Mouse (Mus musculus): Measurements from ENCODE around the gene Fam184a.

The Fam184a gene

DNA sequence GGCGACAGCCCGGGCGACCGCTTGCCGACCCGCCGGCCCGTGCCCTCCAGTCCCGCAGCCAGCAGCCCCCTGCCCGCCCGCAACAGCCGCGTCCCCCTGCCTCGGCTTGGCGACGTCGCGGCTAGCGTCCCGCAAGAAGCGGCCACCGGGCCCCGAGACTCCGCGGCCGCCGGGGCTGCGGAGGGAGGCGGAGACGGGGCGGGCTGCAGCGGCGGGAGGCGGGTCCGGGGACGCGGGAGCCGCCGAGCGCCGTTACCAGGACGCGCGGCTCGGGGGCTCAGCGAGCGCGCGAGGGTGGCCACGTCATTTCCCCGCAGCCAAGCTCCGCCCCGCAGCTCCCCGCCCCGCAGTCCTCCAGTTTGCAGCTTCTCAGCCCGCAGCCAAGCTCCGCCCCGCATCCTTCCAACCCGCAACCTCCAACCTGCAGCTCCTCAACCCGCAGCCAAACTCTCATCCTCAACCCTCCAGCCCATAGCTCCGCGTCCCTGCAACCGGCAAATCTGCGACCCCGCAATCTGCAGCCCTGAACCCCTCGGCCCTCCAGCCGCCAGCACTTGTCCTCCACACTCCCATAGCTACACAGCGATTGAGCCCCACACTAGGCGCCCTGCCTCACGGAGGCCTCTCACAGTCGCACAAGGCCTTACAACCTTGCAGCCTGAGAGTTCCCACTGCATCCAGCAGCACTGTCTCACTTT is at the start of gene Fam184a:
TSS of gene Fam184a (minus strand) at position 169 of the 698 bp plus-strand sequence.
- DNase-seq, result peak; percentile 74 to 82

DNA sequence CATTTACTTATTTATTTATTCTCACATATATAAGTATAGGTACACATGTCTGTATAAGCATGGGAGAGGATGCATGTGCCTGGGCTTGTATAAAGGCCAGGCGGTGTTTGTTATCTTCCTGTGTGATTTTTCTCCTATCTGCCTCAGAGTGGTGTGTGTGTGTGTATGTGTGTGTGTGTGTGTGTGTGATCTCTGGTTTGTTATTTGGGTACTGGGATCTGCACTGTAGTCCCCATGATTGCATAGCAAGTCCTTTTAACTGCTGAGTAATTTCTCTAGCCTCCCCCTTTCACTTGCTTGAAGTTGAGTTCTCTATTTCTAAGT is 45.3 kb upstream of the Fam184a start:
- DNase-seq, result no peak

DNA sequence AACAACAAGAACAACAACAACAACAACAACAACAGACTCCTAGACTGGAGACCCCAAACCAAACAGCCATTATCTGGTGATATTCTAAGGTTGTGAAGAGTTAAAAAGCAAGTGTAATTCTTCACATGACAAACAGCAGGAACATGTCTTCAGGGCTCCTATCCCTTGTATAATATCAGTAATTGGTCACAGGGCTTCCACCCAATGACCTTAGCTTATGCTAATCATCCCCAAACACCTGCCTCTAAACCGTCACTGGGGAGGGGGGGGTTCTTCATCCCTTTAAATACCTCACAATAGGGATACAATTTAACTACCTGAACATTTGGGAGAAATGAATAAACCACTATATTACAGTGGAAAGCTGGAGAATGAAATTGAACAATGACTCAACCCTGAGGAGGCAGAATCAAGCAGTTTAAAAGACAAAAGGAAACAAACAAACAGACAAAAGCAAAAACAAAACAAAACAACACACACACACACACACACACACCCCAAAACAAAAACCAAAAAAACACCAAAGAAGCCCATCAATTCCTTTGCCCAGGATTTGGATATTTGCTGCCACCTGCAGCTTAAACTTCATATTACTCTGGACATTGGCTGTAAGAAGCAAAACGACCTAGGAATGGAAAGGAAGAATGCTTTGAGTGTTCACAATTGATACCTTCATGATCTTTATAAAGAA is 44.8 kb upstream of the Fam184a start:
- DNase-seq, result peak in 1 of 2 experiments; percentile 57

DNA sequence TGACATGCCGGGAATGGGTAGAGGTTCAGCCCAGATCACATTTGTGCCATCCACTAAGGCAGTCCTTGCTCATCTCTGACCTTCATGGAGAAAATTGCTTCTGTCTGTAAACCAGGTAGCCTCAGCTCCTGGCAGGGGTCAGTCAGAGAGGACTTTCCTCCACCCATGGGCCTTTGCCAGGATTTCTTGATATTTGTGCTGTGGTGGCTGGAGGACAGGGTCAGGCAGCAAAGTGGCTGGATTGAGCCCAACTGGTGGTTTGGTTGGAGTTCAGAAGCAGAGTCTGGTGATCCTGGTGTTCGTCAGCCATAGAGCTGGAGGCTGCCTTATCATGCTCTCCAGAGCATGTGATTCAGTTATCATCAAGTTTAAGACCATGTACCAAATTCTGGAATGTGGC is 40.4 kb upstream of the Fam184a start:
- peak; percentile 45 to 58 for DNase-seq

DNA sequence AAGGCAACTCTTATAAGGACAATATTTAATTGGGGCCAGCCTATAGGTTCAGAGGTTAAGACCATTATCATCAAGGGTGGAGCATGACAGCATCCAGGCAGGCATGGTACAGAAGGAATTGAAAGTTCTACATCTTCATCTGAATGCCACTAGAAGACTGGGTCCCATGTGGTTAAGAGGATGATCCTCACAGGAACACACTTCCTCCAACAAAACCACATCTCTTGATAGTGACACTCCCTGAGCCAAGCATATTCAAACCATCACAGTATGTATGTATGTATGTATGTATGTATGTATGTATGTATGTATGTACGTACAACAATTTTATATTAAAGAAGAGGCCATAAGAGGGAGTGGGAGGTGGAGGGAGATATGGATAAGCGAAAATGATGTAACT is 25.7 kb upstream of the Fam184a start:
- no peak for DNase-seq

DNA sequence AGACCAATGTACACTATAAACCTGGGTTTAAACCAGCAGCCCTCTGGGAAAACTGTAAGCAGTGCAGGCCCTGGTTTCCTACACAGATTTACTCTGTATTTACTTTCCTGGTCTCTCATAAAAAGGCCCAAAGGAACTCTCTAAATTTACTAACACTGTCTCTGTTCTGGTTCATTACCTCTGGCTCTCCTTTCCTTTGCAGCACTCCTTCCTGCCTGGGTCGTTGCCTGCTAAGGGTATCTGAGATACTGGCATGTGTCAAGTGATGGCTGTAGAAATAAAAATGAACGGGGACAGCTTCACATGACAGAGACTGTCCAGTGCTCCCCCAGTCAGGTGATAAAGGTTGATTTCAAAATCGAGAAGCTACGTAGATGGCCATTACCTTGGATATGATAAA is 21.8 kb upstream of the Fam184a start:
- no peak for DNase-seq

DNA sequence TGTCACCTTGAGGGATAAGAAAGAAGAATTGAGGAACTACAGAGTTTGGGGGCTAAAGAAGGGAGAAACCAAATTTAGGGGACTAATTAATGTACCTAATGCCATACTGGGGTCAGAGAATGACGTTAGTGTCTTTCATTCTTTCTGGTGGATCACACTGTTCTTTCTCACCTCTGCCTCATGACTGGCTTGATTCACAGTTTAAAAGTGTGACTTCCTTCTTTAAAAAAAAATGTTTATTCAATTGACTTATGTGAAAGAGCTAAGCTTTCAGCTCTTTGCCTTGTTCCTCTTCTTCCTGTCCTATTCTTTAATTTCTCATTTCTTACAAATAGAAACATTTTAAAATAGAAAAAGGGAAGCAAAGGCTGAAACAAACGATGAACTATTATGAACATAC is 20.6 kb upstream of the Fam184a start:
- DNase-seq, result no peak

DNA sequence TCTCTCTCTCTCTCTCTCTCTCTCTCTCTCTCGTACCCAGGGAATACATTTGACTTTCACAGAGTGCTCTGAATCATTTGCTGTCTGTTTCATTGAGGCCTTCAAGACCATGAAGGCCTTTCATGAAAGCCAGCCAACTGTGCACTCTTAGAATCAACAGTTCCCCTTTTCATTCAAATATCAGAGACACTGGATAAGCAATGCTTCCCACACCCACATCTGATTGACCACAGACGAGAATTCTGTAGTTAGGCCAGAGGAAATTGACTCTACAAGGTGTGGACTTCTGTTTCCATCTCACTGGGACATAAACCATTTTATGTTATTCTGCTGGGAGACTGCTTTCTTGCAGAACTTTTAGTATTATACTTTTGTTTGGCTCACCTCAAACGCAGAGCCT is 17.8 kb upstream of the Fam184a start:
- DNase-seq, result no peak

DNA sequence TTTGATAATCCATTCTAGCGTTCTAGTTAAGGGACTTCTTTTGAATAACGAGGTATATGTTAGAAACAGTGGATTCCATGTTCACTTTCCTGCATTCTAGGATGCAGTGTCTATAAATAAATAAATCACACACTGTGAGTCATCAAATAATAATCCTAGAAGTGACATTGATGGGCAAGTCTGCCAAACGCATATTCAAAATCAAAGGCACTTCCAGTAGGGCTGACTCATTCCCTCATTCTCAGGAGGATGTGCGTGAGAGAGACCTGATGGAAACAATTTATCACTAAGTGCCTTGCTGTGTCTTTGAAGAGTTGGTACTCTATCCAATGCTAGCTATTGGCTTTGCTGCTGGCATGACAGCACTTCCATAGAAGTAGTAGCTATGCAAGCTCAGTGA is 14.5 kb upstream of the Fam184a start:
- no peak for DNase-seq

DNA sequence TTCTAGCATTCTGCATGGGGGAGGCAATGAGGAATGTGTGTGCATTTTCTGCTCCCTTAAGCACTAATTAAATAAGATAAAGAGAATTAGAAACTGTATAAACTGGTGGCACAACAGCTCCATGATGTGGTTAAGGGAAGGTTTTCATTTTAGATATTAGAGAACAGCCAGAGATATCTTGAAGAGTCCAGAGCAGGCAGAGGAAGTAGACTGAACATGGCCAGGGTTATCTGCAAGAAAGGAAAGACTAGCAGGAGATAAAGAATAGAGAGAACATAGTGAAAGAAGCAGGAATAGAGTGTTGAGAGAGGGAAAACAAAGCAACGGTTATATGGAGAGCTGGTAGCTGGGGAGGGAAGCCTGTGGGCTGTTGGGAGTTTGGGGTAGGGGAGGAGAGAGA is 1.8 kb upstream of the Fam184a start:
- DNase-seq, result no peak

DNA sequence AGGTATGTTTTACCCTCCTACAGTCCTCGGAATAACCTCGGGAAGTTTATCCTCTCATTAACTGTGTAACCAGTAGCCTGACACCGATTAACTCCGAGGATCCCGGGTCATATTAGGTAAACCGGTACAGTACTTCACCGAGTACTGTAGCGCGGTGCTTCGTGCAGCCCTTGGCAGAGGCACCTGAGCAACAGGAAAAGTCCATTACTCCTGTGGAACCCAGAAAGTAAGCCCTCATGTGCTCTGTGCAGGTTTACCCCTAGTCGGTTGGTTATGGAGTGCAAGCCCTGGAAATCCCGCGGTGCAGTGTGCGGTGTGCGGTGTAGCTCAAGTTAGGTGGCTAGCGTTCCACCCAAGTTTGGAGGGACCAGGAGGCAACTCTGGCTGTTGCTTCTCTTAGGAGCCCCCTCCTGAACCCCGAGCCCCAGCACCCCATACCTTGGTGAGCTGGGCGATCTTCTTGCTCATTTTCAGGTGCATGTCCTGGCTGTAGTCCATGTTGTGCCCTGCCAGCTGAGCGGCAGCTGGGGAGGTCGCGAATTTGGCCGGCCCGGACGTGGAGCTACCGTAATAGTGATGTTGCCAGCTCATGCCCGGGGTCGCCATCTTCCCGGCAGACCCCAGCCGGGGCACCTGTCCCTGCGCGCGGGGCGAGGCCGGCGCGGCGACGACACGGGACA is 508 bp downstream of the Fam184a start:
- peak; percentile 23 to 60 for DNase-seq

DNA sequence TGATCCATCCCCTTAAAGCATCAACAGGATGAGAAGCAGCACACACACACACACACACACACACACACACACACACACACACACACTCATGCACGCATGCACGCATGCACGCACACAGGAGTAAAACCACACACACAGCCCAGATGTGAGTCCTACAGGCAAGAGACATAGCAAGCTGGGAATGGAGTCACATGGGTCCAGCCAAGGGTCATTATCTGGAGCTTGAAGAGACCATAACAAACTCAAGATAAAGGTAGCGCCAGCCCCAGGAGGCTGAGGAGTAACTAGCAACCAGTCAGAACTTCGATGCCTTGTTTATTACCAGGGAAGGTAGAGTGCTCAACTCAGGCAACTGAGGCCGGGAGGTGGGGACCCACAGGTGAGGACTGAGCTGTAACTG is 4.9 kb downstream of the Fam184a start:
- DNase-seq, result no peak

DNA sequence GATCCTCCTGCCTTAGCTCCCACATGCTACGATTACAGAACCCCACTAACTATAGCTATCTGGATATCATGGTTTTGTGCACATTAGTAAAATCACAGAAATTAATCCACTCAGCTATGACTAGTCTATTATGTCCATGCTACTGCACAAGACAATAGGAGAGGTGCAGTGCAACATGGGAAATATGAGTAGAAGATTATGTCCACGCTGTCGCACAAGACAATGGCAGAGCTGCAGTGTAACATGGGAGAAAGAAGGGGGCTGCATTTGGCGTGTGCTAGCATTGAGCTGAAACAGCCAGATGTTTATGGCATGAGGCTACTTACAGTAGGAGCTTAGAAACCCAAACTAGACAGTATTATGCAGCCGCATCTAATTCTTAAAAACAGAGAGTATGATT is 8.0 kb downstream of the Fam184a start:
- DNase-seq, result no peak

DNA sequence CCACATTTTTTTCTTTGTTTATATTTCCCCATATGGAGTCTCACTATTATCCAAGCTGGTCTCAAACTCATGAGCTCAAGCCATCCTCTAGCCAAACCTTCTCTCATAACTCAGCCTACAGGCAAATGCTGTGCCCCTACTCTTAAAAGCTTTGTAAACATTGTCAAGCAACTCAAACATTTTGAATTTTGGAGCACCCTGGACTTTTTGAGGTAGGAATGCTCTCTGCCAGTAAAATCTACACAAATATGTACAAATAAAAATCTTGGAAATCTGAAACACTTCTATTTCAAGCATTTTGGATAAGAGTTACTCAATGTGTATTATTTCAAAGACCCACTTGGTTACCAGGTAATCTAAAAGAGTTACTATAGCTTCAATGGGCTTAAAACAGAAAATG is 10.9 kb downstream of the Fam184a start:
- no peak for DNase-seq

DNA sequence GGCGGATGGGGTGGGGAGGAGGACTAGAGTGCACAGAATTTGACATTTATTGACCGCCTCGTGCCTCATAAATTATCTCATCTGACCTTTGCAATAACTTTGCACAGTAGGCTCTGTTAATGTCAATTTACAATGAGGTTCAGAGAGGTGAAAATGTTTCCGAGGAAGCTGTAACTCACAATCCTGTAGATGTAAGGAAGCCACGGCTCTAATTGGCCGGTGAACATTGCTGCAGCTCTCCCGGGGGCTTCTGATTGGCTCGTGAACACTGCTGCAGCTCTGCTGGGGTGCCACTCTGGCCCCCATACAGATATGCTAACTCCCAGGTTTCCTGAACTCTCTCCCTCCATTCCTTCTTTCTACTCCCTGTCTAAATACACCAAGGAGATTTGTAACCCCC is 12.1 kb downstream of the Fam184a start:
- DNase-seq, result no peak

DNA sequence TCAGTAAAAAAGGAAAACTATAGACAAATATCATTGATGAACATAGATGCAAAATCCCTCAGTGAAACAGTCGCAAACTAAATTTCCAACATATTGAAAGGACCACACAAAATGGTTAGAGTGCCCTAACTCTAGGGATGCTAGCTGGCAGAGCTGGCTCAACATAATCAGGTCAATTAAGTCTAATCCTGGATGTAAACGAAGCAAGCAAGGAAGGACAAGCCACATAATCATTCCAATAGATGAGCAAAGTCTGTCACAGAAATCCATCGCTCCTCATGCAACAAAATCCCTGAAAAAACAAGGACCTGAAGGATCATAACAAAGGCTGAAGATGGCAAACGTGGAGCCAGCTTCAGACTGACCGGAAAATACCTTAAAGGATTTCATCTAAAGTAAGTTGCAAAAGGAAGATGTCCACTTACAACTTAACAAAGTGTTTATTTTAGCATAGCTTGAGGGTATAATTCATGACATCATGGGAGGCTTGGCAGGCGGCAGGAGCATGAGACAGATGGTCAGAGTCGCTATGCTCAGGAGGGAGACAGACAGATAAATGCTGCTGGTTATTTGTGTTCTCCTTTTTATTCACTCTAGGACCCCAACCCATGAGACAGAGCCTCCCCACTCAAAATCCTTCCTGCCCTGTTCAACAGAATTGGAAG is 15.6 kb downstream of the Fam184a start:
- no peak for DNase-seq

DNA sequence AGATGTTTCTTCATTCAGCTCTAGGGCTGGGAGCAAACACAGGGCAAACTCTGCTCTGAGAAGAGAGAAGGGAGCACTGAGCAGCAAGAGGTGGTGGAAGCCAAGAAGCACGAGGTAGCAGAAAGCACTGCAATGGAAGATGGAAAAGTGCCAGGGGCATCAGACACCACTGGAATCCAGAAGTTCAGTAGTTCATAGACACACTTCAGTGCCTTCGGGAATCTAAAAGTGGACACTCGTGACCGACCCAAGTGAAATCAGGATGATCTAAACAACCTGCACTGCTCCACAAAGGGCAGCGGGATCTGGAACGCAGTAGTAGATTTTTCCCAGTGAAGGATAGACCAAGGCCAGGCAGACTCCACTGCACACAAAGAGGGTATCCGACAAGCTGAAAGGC is 18.6 kb downstream of the Fam184a start:
- DNase-seq, result peak; percentile 73 to 85

DNA sequence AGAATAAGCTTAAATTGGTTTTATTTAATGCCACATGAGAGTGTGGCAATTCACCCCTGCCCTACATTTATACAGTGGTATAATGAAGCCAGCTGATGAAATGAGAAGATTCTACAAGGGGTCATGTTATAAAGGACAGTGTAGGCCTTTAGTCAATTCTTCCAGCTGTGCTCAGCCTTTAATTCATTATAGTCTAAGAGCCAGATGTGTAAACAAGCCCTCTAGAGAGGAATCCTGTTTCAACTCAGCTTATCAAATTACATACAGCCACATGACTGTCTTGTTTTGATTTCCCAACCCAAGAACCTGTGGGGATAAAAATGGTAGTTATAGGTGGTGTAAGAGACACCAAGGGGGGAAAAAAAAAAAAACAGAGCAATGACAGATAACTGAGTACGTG is 22.0 kb downstream of the Fam184a start:
- no peak for DNase-seq

DNA sequence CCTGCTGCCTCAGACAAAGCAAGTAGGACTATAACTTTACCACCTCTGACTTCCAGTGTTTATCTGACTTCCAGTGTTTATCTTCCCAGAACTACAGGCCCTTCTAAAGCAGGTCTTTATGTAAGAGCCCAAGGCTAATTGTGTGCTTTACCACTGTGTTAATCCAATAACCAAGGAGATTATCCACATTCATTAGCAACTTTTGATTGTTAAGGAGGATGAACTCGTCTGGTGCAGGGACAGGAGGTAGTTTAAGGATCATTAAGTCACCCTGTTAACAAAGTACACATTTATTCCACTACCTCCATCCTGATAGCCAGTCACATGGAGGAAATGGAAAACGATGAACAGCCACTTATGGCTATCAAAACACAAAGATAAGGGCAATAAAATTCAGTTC is 25.6 kb downstream of the Fam184a start:
- no peak for DNase-seq

DNA sequence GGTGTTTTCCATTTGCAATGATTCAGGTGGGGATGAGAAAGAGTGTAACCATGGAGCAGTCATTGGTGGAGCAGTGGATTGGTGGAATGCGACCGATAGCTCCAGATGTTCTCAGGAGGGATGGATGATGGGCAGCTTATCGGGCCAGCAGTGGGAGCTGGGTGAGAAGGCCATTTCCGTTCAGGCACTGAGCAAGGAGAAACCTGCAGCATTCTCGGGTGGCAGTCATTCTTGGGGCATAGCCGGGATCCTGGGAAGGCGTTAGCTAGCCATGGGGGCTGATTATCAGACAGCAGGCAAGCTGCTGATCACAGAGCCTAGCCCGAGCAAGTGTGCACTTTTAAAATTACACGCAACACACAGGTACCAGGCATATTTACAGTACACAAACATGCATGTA is 46.4 kb downstream of the Fam184a start:
- no peak for DNase-seq

DNA sequence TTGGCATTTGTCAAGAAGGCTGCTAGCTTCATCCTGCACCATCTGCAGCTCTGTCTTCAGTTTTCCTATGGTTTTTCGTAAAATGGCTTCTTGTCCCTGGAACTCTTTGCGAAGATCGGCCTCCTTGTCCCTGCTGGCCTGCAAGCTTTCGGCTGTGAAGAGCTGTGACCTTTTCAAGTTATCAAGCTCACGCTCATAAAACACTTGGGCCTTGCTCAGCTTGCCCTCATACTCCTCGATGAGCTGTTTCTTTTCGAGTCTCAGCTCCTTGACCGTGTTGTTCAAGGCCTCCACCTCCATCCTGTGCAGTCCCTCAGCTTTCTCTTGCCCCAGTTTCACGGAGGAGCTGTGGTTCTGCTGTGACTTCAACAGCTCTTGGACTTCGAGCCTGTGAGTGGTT is 52.4 kb downstream of the Fam184a start:
- DNase-seq, result no peak

DNA sequence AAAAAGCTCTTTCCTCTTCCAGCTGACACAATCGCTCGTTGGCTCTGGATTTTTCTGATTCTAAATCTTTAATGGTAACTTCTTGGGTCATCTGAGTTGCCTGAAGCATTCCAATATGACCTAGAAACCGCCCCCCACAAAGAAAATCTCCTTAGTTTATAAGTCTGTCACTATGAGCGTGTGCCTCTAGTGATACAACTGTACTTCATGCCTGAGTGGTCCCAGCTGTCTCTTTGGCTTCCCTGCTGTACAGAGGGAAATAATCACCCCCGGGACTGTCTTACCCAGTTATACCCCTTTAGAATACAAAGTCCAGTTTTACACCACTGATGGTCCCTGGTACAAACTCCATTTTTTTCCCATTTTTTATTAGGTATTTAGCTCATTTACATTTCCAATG is 56.2 kb downstream of the Fam184a start:
- peak in 1 of 2 experiments; percentile 5 for DNase-seq

DNA sequence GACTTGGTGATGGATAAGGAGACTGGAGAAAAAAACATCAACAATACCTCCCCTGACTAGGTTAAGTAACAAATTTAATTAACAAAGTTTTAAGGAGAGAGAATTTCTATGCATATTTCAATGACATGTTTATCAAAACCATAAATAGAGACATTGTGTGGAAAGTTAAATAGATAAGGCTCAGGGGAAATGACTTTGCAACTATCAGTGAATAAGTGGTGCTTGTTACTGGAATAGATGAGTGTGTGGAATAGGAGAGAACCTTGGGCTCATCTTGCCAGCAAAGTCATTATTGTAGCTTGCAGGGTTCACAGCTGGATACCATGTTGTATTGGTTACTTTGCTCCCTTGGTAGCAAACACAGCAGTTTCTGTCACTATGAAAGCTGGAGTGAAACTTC is 59.7 kb downstream of the Fam184a start:
- DNase-seq, result no peak

Data from kidney, postnatal 25 days (tissue).